Mouse (Mus musculus) adipocyte (in vitro differentiated cells): ENCODE data around the gene Phkb.
A peak's percentile ranks its signal among the peaks of the same experiment; 100 is the strongest.
"Not testable (repeated sequence)": the region's sequence is repeated elsewhere in the genome, so short reads cannot be mapped to it uniquely, and the experiment has no call there.

Experiments
- DNase-seq: peaks from one replicate; pipeline ENCODE4 v3.0.0-alpha.2; 2016; ENCODE audit warnings: low spot score

The Phkb gene

DNA sequence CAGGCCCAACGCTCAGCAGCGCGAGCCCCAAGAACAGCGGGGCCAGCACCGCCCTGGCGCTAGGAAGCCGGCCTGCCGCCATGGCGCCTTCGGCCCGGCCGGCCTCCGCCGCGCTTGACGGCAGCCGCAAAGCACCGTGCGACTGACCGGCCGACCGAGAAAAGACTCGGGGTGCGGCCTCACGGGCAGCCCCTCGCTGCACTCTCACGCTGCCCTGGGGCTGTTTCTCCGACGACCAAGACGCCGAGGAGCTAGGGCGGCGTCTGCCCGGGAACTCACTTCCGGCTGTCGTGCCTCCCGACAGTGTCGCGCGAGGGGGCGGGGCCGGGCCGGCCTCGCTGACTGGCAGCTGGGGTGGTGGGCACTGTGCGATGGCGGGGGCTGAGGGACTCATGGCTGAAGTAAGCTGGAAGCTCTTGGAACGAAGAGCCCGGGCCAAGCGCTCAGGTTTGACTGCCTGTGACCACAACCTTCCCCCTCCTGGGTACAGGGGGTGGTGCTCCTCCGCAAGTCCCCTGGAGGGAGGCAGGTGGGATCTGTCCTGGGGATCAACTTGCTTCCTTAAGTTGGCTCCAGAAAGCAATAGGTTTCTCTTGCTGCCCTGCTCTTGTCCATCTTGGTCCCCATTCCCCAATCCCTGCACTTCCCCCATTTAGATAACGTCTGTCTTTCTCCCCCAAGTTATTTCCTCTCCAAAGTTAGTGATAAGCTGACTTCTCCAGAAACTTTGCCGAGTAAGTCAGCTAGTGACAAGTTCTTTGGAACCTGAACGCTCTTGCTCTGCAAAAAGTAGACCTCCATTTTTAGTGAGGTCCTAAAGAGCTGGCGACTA lies at the start of gene Phkb, which contains the start of gene Itfg1:
TSS of gene Phkb (plus strand) at position 303 of the 832 bp plus-strand sequence.
TSS of gene Itfg1 (minus strand) at position 265 of the 832 bp plus-strand sequence.
- peak; percentile 86 for DNase-seq

DNA sequence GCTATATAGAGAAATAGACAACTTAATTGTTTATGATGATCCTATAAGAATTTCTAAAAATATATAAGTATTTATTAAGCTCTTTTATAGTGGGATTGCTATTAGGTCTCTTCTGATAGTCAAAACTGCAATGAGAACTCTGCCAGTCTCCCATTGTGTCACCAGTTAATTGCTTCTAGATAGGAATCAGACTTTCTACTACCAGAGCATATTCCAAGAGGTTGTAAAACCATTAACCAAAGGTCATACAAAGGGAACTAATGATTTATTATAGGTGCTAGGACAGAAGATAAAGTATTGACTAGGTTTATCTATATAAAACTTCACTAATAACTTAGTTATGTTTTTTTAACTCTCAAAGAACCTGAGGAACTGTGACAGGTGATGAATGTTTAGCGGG lies 44.4 kb upstream of the Phkb start:
- not testable (repeated sequence) for DNase-seq

- no peak for DNase-seq
Measured at GRCm38 (mm10) chr8:85800164-85800563, 40.6 kb upstream of the Phkb start.

GRCm38 (mm10) chr8:85801408-85801807 lies 39.4 kb upstream of the Phkb start:
- no peak for DNase-seq

- DNase-seq: no peak
Measured at GRCm38 (mm10) chr8:85813621-85814020, 27.1 kb upstream of the Phkb start.

DNA sequence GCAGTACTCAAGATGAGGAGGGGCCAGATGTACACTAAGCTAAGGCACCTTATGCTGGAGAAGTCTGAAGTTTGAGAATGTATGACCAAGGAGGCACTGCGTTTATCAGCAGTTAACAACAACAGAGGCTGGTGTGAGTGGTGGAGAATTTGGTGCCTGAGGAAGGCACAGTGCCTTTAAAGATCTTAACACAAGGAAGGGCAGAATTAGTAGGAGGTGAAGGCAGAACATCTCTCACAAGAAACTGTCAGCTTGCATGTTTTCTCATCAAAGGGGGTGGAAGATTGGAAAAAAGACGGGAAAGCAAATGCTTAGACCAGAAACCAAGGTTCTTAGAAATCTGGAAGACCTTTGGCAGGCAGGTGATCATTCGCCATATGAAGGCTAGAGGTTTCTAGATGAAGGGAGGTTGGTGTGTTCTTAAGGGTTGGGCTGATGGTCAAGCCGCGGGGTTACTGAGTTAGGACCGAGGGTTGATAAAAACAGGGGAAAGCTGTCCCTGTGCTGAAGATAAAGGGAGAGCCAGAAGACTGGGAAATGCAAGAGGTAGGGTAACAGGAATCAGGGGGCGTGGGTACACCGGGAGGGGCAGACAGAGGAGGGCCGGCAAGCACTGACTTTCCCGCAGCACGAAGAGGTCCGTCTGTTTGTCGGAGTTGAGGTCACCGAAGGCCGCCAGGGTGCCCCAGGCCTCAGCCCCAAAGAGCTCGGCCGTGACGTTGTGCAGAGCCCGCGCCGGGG lies 673 bp upstream of the Phkb start:
- DNase-seq: no peak

GRCm38 (mm10) chr8:85841489-85841795 lies 683 bp downstream of the Phkb start:
- no peak for DNase-seq

- DNase-seq: no peak
Measured at GRCm38 (mm10) chr8:85845887-85846286, 5.1 kb downstream of the Phkb start.

- no peak for DNase-seq
Measured at GRCm38 (mm10) chr8:85854220-85855123, 13.7 kb downstream of the Phkb start.

- not testable (repeated sequence) for DNase-seq
Measured at GRCm38 (mm10) chr8:85857227-85857896, 16.6 kb downstream of the Phkb start.

- peak; percentile 32 for DNase-seq
Measured at GRCm38 (mm10) chr8:85860612-85861011, 19.9 kb downstream of the Phkb start.

DNA sequence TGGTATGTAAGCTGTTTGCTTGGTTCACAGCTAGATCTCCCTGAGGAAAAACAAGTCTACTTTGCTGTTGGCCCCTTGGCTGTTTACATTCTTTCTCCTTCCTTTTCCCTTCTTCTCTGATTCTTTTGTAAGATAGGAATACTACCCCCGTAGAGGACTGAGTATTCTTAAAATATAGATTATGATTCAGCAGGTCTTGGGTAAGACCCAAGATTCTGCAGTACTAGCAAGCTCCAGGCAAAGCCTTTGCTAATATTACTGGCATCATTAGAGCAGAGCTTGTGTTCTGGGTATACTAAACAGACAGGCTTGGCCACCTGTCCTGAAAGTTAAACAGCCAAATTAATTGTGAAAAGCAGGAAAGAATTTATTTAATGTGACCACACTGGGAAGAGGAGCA lies 21.6 kb downstream of the Phkb start:
- DNase-seq: peak; percentile 48

- DNase-seq: peak; percentile 97
Measured at GRCm38 (mm10) chr8:85871660-85872059, 30.9 kb downstream of the Phkb start.

DNA sequence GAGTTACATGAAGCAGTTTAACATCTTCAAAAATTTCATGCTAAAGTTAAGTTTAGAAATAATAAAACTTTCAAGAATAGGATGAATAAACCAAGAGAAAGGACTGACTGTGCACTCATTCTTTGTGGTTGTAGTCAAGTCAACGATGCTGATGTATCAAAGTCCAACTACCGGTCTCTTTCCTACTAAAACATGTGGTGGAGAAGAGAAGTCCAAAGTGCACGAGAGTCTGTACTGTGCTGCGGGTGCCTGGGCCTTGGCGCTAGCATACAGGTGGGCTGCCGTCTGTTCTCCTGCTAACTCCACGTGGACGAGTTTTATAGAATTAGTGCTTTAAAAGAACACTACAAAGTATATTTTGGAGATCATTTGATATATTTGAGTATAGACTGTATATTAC lies 37.2 kb downstream of the Phkb start:
- DNase-seq: no peak

DNA sequence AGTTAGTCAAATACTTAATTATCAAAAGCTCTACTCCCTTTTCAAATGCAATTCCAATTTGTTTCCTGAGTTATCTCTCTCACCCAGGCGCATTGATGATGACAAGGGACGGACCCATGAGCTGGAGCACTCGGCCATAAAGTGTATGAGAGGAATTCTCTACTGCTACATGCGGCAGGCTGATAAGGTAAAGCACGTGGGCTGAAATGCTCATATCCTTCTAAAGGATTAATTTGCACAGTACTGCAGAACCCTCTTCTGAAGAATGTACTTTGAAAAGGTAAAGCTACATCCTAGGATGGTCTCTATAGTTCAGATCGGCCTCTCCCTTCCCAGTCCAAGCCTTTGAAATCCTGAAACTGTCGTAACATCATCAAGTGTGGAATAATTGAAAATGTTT lies 38.9 kb downstream of the Phkb start:
- no peak for DNase-seq

GRCm38 (mm10) chr8:85884811-85885210 lies 44.1 kb downstream of the Phkb start:
- no peak for DNase-seq

- no peak for DNase-seq
Measured at GRCm38 (mm10) chr8:85897636-85898035, 56.9 kb downstream of the Phkb start.

GRCm38 (mm10) chr8:85924991-85925390 lies 84.2 kb downstream of the Phkb start:
- no peak for DNase-seq

GRCm38 (mm10) chr8:85925574-85925973 lies 84.8 kb downstream of the Phkb start:
- no peak for DNase-seq

GRCm38 (mm10) chr8:85926107-85926506 lies 85.3 kb downstream of the Phkb start:
- peak; percentile 65 for DNase-seq

GRCm38 (mm10) chr8:85936148-85936547 lies 95.4 kb downstream of the Phkb start:
- no peak for DNase-seq

GRCm38 (mm10) chr8:85937343-85937742 lies 96.6 kb downstream of the Phkb start:
- no peak for DNase-seq
